Mouse (Mus musculus) neural tube, embryonic 12.5 days (tissue): ENCODE data around the gene Nt5m. TPM values are rescaled to one million over a fixed set of nuclear protein-coding genes. Genes with fewer than 3 reads are reported as not detected.

ENCODE experiments used
- ATAC-seq: fragments of 200-750 bp; cut with Nextera tagmentation; 2 replicates; pipeline ENCODE4 v1.8.0; 2017; ENCODE audit warnings: low read depth, mild to moderate bottlenecking, moderate TSS enrichment, moderate library complexity; ENCODE audit not compliant: low FRiP score
- H3K27ac ChIP-seq: fragments of 300-500 bp; sonication (generic); 2 replicates; pipeline ENCODE4 v1.5.1; 2016
- H3K27me3 ChIP-seq: fragments of 300-500 bp; sonication (generic); replicated peaks from 2 replicates; pipeline ENCODE4 v1.6.1; 2016; ENCODE audit warnings: mild to moderate bottlenecking
- H3K36me3 ChIP-seq: fragments of 300-500 bp; sonication (generic); 2 replicates; pipeline ENCODE4 v1.6.1; 2016; ENCODE audit warnings: mild to moderate bottlenecking
- H3K4me1 ChIP-seq: fragments of 300-500 bp; sonication (generic); 2 replicates; pipeline ENCODE4 v1.6.1; 2016
- H3K4me2 ChIP-seq: fragments of 300-500 bp; sonication (generic); replicated peaks from 2 replicates; pipeline ENCODE4 v1.6.1; 2016; ENCODE audit warnings: mild to moderate bottlenecking
- H3K4me3 ChIP-seq: fragments of 300-500 bp; sonication (generic); 2 replicates; pipeline ENCODE4 v1.5.1; 2016
- H3K9ac ChIP-seq: fragments of 300-500 bp; sonication (generic); 2 replicates; pipeline ENCODE4 v1.6.1; 2016; ENCODE audit warnings: mild to moderate bottlenecking
- H3K9me3 ChIP-seq: fragments of 300-500 bp; sonication (generic); 2 replicates; pipeline ENCODE4 v1.6.1; 2016; ENCODE audit warnings: mild to moderate bottlenecking
- WGBS: fragments of 180-500 bp; shearing (Covaris S2); methylation state at CpG from one replicate; pipeline ENCODE4 v1.1.7; 2016; 5-methylcytosine and 5-hydroxymethylcytosine counted together
- polyA plus RNA-seq: library from polyadenylated mRNA; unstranded; fragments of >200 nt; fragmentation: Nextera tagmentation; extraction: Ambion mirVana; gene quantifications from 2 replicates; pipeline ENCODE4 v1.2.1, GENCODE M21; 2016

Gene Nt5m
- polyA plus RNA-seq: 52.3 and 53.8 TPM in 2 replicates

DNA sequence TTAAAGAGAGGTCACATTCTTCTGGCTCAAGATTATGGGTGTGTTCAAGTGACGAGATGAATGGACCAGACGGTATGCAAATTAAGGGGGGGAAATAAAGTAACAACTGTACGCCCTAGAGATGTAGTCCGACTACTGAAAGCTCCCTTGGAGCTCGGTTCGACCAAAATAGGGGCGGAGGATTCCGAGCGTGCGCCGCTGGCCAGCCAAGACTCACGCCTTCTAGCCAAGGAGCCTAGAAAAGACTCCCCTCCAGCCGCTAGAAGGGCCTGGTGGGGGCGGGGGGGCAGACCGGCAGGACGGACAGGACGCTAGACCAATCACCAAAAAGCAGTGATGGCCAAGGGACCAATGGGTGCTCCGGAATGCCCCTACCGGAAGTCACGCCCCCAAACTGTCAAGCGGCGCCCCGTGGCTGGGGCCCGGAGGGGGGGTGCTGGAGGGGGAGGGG is at the start of gene Nt5m:
Gene Nt5m, plus strand, starts transcription at position 440 of the 451 bp plus-strand sequence.
- ATAC-seq: peak; percentile 97
- Histone ChIP-seq H3K4me2 (peak within 1 kb of the TSS; percentile 69), H3K27me3 (no peaks in the 10 kb centered on the region), H3K4me1 (peaks cover 16% of the 10 kb centered on the region), H3K4me3 (peak within 1 kb of the TSS; percentile 96), H3K9me3 (no peaks in the 10 kb centered on the region), H3K9ac (peak within 1 kb of the TSS; percentile 90), H3K36me3 (peaks cover 22% of the 10 kb centered on the region), H3K27ac (peak within 1 kb of the TSS; percentile 94)
- under 1% methylated on average over 24 of the region's 24 CpGs for WGBS

DNA sequence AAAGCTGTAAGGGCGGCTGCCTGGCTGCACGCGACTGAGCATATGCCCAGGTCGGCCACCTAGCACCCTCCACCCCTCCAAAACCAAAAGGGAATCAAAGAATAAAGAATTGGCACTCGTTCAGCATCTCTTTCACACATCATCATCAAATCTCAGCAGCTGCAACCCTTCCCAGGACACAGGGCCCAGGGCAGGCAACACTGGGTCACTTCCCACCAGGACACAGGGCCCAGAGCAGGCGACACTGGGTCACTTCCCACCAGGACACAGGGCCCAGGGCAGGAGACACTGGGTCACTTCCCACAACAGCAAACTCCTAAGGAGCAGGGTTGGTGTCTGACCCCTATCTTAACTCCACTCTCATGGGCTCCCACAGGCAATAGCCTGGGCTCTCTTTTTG is 45.9 kb upstream of the Nt5m start:
- Histone ChIP-seq H3K27me3 (no peaks in the 10 kb centered on the region), H3K4me1 (no peaks in the 10 kb centered on the region), H3K9ac (no peak overlapping the region), H3K9me3 (no peaks in the 10 kb centered on the region), H3K4me2 (no peak overlapping the region), H3K36me3 (peaks cover 69% of the 10 kb centered on the region), H3K27ac (no peak overlapping the region), H3K4me3 (no peak overlapping the region)
- ATAC-seq: no peak
- 95% methylated on average over 6 of the region's 6 CpGs for WGBS

DNA sequence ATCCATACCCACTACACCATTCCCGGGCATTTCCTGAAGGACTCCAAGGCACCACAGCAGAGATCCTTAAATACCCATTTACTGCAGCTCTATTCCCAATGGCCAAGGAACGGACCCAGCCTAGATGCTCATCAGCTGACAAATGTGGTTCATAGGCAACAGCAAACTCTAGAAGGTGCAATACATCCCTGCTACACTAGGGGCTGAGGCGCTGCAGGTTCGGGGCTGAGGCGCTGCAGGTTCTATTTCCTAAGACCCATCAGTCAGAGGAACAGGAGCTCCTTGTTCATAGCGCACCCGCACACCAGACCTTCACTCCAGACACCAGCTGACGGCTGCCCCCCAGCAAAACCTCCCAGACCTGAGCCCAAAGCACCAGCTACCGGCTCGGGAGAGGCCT is 38.8 kb upstream of the Nt5m start:
- H3K9ac ChIP-seq: no peak overlapping the region
- H3K27ac ChIP-seq: no peak overlapping the region
- H3K9me3 ChIP-seq: no peaks in the 10 kb centered on the region
- ATAC-seq: no peak
- H3K4me1 ChIP-seq: no peaks in the 10 kb centered on the region
- 90% methylated on average over 10 of the region's 10 CpGs for WGBS
- H3K27me3 ChIP-seq: no peaks in the 10 kb centered on the region
- no peak overlapping the region for H3K4me2 ChIP-seq
- H3K4me3 ChIP-seq: no peak overlapping the region
- H3K36me3 ChIP-seq: peaks cover 95% of the 10 kb centered on the region

DNA sequence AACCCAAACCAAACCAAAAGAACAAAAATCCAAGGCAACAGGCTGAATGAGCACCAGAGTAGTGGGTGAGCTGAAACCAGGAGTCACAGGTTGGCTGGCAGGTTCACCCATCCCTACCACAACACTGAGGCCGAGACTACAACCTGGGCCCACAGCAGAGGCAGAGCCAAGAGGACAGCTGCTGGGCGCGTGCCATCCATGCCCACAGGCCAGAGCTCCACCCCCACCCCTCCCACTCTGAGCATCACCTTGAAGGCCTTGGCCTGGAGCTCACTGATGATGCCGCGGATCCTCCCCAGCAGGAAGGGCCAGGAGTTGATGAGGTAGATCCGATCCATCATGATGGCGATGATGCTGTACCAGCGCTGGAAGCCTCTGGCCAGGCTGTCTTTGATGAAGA is 37.4 kb upstream of the Nt5m start:
- no peaks in the 10 kb centered on the region for H3K27me3 ChIP-seq
- 95% methylated on average over 8 of the region's 8 CpGs for WGBS
- no peaks in the 10 kb centered on the region for H3K4me1 ChIP-seq
- no peak for ATAC-seq
- no peak overlapping the region for H3K4me2 ChIP-seq
- H3K9me3 ChIP-seq: no peaks in the 10 kb centered on the region
- no peak overlapping the region for H3K27ac ChIP-seq
- H3K9ac ChIP-seq: no peak overlapping the region
- H3K4me3 ChIP-seq: no peak overlapping the region
- peaks cover 97% of the 10 kb centered on the region for H3K36me3 ChIP-seq

- 92% methylated on average over 14 of the region's 14 CpGs for WGBS
- no peak overlapping the region for H3K4me2 ChIP-seq
- H3K9me3 ChIP-seq: no peaks in the 10 kb centered on the region
- ATAC-seq: no peak
- H3K9ac ChIP-seq: no peak overlapping the region
- H3K27ac ChIP-seq: no peak overlapping the region
- H3K36me3 ChIP-seq: peaks cover 90% of the 10 kb centered on the region
- no peaks in the 10 kb centered on the region for H3K27me3 ChIP-seq
- no peak overlapping the region for H3K4me3 ChIP-seq
- H3K4me1 ChIP-seq: peaks cover 3% of the 10 kb centered on the region
These were observed 35.7 kb upstream of the Nt5m start for GRCm38 (mm10) chr11:59803516-59803915.

DNA sequence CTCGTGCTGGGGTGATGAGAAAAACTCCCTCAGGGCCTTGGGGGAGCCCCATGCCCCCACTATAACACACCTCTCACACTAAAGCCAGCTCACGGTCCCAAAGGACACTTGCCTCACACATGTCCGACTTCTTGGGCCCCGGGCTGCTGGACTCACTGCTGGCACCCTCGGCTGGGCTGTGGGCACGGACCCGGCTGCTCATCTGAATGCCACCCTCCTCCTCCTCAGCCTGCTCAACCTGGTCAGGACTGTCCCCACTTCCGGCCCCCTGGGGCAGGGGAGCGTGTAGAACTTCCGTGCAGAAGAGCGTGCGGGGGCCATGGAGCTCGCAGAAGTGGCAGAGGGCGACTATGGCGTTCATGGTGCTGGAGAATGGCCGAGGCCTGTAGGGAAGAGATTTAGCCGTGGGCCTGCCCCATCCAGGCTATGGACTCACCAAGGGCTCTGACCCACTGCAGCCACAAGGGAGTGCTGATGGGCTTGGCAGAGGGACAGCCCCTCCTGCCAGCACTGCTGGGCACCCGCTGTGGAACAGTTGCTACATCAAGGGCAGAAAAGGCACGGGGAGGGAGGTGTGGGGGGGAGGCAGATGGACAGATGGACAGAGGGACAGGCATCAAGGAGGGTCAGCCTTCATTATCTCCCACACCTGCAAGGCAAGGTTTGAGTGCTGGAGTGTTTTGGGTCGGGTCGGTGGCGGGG is 34.7 kb upstream of the Nt5m start:
- no peak for ATAC-seq

GRCm38 (mm10) chr11:59805256-59805655 is 34.0 kb upstream of the Nt5m start:
- no peaks in the 10 kb centered on the region for H3K27me3 ChIP-seq
- H3K4me2 ChIP-seq: no peak overlapping the region
- no peak for ATAC-seq
- no peak overlapping the region for H3K4me3 ChIP-seq
- 100% methylated on average over 1 of the region's 1 CpGs for WGBS
- H3K4me1 ChIP-seq: peaks cover 10% of the 10 kb centered on the region
- H3K27ac ChIP-seq: no peak overlapping the region
- peaks cover 72% of the 10 kb centered on the region for H3K36me3 ChIP-seq
- no peak overlapping the region for H3K9ac ChIP-seq
- H3K9me3 ChIP-seq: no peaks in the 10 kb centered on the region

More for the DNA sequence above, 34.7 kb upstream of the Nt5m start:
- Histone ChIP-seq H3K4me2 (no peak overlapping the region), H3K4me1 (peaks cover 10% of the 10 kb centered on the region), H3K27ac (no peak overlapping the region), H3K4me3 (no peak overlapping the region), H3K36me3 (peaks cover 79% of the 10 kb centered on the region), H3K9ac (no peak overlapping the region), H3K9me3 (no peaks in the 10 kb centered on the region), H3K27me3 (no peaks in the 10 kb centered on the region)
- 92% methylated on average over 22 of the region's 22 CpGs for WGBS

DNA sequence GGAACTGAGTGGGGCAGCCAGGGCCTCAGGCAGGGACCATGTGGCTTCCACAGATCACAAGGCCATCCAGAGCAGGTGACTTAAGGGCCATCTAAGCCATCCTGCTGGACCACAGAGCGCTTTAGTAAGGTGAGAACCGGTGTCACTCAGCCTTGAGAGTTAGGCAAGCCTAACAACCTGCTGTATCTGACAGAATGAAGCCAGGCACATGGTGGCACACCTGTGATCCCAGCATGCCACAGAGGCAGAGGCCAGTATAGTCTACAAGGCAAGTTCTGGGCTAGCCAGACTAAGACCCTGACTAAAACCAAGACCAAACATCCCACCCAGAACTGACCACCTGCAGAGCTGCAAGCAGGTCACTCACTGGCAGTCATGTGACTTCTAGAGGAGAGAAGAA is 33.6 kb upstream of the Nt5m start:
- H3K36me3 ChIP-seq: peaks cover 68% of the 10 kb centered on the region
- ATAC-seq: no peak
- H3K27me3 ChIP-seq: no peaks in the 10 kb centered on the region
- H3K4me1 ChIP-seq: peaks cover 10% of the 10 kb centered on the region
- no peak overlapping the region for H3K27ac ChIP-seq
- H3K4me2 ChIP-seq: no peak overlapping the region
- no peak overlapping the region for H3K9ac ChIP-seq
- H3K9me3 ChIP-seq: no peaks in the 10 kb centered on the region
- 93% methylated on average over 2 of the region's 2 CpGs for WGBS
- no peak overlapping the region for H3K4me3 ChIP-seq

DNA sequence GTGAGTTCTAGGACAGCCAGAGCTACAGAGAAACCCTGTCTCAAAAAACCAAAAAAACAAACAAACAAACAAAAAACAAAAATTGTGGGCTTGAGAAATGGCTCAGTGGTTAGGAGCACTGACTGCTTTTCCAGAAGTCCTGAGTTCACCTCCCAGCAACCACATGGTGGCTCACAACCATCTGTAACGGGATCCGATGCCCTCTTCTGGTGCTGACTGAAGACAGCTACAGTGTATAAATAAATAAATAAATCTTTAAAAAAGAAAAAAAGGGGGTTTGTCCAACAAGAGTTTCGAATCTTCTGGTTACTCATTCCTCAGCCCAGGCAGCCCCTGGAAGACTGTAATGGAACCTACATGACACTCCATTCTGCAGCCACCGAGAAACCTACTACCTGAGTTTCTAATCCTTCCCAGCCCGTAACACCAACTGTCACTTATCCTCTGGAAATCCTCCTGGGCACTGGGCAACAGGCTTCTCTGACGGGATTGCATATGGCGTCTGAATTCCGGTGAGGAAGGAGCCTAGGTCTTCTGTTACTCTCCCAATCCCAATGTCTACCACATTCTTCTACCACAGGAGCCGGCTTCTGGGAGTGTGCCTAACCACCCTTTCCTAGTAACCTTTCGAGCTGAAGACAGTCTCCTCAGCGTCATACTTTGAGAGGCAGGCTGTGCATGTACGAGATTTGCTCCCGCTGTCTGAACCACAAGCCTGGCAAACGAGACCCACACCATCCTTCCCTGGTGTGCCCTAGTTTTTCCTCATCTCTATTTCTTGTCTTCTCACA is 30.9 kb upstream of the Nt5m start:
- peaks cover 10% of the 10 kb centered on the region for H3K4me1 ChIP-seq
- H3K4me2 ChIP-seq: peak overlapping the region; percentile 85
- peak overlapping the region; percentile 63 for H3K4me3 ChIP-seq
- H3K36me3 ChIP-seq: peaks cover 41% of the 10 kb centered on the region
- 74% methylated on average over 14 of the region's 14 CpGs for WGBS
- no peak overlapping the region for H3K27ac ChIP-seq
- H3K9ac ChIP-seq: peak overlapping the region; percentile 84
- no peaks in the 10 kb centered on the region for H3K9me3 ChIP-seq
- ATAC-seq: no peak
- no peaks in the 10 kb centered on the region for H3K27me3 ChIP-seq

DNA sequence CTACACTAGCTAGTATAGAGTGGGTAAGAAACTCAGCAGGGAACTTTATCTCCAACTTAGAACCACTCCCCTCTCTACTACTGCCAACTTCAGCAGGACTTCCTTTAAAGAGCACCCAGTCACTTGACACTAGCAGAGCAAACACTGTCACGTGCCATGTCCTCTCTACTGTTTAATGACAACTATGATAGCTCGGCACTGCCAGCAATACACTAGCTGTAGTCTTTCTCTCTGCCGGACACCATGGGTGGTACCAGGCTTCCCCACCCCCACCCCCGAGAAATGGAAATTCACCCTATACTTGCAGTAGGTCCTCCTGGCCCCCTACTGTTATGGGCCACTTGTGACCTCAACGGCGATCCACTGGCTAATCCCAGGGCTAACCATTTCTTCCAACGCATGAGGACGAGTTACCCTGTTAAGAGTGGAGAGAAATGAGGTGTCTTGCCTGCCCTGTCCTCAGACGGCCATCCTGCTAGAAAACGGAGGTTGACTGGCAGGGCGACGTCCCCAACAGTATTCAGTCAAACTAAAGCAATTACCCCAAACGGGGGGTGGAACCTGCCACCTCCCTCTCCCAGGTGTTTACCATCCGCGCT is 30.1 kb upstream of the Nt5m start:
- peak overlapping the region; percentile 84 for H3K9ac ChIP-seq
- peak overlapping the region; percentile 88; the same call in 1 of the 2 replicates for H3K27ac ChIP-seq
- peak overlapping the region; percentile 85 for H3K4me2 ChIP-seq
- WGBS: under 1% methylated on average over 15 of the region's 15 CpGs
- peaks cover 35% of the 10 kb centered on the region for H3K36me3 ChIP-seq
- H3K27me3 ChIP-seq: no peaks in the 10 kb centered on the region
- no peaks in the 10 kb centered on the region for H3K9me3 ChIP-seq
- peak; percentile 23 for ATAC-seq
- H3K4me1 ChIP-seq: peaks cover 10% of the 10 kb centered on the region
- H3K4me3 ChIP-seq: peak overlapping the region; percentile 63

DNA sequence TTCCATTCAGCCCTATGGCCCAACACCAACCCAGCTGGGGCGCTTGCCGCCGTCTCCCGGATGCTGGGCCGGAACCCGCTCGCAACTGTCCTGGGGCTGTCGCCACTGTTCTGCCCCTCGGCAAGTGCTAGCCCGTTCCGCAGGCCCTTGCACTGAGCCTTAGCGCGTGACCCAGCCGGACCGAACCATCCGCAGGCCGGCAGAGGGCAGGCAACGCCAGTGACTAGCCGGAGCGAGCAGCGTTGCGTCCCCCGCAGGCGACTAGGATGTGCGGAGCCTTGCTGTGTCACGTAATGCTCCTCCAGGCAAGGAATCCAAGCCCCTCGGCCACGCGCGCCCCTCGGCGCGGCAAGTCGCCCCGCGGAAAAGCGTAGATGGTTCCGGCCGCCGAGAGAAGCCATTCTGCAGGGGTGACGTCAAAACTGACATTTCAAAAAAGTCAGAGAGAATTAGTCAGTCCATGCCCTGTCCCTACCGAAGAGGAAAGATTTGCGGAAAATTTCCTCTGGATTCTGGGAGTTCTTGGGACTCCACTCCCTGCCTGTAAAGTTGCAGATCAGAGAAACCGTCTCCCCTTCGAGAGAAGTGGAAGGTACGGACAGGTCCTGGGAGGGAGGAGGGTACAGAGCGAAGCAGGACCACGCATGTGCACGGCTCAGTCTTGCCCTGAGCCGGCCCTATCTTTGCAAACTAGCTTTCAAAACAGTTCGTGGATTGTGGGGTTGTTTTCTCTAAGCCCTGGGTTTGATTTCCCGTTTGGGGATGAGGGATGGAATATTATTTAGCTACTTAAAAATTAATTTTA is 29.4 kb upstream of the Nt5m start, which contains the start of gene Flcn:
Gene Flcn, minus strand, starts transcription at position 347 of the 805 bp plus-strand sequence.
- Histone ChIP-seq H3K9ac (peak within 1 kb of the TSS; percentile 84), H3K36me3 (peaks cover 28% of the 10 kb centered on the region), H3K27me3 (no peaks in the 10 kb centered on the region), H3K9me3 (no peaks in the 10 kb centered on the region), H3K27ac (peak within 1 kb of the TSS; percentile 88), H3K4me2 (peak within 1 kb of the TSS; percentile 85), H3K4me3 (peak within 1 kb of the TSS; percentile 63), H3K4me1 (peaks cover 10% of the 10 kb centered on the region)
- WGBS: under 1% methylated on average over 52 of the region's 52 CpGs
- peak; percentile 97 for ATAC-seq
